Mouse (Mus musculus): ENCODE measurements around the gene Tbx15.

DNA sequence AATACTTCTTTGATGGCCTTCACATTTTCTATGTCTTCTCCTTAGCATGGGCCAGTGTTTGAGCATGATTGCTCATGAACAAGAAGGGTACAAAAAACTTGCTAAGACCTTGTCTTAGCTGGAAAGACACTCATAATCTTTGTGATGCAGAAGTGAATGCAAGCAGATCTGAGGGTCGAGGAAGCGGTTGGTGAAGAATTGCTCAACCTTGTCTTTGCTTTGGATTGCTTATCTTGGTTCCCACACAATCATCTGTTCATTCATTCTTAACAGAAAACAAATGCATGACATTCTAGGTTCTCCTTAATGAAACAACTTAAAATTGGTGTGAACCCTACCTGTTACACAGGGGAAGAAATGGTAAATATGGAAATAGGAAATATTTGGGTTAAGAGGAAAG lies 82.2 kb downstream of the Tbx15 start:
- no peak for TF ChIP-seq POLR2A (IDR thresholded peaks at IDR 0.05; ENCODE audit: low read depth, low read length)
- no peak for TF ChIP-seq CTCF (IDR thresholded peaks at IDR 0.05; ENCODE audit: extremely low read depth, insufficient read length, insufficient replicate concordance, low read depth, low read length)

Data from small intestine, adult 2 months (tissue).